Mouse (Mus musculus): ENCODE measurements around the gene Nr2c2ap.

Nr2c2ap gene

DNA sequence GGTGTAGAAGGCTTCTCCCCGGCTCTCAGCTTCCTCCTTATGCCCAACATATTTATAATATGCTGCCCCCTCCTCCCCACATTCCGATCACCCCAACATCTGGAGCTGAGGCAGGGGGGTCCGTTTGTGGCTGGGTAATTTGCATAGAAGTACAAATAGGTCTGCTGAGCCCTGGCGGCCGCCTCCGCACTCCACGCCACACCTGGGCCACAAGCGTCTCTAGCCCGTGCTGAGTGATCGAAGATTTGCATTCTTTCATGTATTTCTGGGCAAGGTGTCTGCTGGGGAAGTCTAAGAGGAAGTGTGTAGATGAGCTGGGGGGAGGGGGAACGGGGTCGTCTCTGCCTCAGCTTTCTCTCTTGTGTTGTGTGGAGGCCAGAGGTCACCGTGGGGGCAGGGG is 28.9 kb downstream of the Nr2c2ap start:
- no peak for DNase-seq (ENCODE audit: low spot score in 2 of 2)

DNA sequence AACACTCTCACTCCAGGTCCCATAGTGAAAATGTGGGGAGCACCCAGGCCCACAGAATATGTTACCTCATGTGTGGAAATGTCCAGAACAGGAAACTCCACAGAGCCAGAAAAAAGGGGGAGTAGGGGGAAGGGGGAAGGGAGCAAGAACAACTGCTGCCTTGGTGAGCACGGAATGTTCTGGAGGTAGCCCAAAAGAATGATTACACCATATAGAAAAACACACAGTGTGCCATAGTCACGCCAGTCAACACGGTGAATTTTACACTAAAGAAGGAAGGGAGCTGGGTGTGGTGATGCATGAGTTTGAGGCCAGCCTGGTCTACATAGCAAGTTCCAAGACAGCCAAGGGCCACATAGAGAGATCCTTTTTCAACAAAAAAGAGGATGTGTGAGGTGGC is 32.2 kb downstream of the Nr2c2ap start:
- no peak for DNase-seq (ENCODE audit: low spot score in 2 of 2)

- DNase-seq (ENCODE audit: low spot score in 2 of 2): peak; percentile 57 to 81
These were observed 35.5 kb downstream of the Nr2c2ap start for GRCm38 (mm10) chr8:70166504-70167110.

- no peak for DNase-seq (ENCODE audit: low spot score in 2 of 2)
These were observed 39.0 kb downstream of the Nr2c2ap start for GRCm38 (mm10) chr8:70170116-70170515.

DNA sequence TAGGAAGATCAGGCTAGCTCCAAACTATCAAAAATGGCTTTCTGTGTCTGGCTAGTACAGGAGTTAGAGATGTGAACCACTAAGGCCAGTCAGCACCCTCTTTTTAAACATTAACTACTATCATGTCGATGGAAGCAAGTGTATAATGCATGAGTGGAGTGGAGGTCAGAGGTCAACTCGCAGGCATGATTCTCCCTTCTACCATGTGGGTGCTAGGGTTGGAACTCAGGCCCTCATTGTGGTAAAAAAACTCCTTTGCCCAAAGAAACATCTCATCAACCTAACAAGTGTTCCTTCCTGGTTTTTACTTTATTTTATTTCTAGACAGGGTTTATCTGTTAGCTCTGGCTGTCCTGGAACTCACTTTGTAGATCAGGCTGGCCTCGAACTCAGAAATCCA is 39.6 kb downstream of the Nr2c2ap start:
- no peak for DNase-seq (ENCODE audit: low spot score in 2 of 2)

DNA sequence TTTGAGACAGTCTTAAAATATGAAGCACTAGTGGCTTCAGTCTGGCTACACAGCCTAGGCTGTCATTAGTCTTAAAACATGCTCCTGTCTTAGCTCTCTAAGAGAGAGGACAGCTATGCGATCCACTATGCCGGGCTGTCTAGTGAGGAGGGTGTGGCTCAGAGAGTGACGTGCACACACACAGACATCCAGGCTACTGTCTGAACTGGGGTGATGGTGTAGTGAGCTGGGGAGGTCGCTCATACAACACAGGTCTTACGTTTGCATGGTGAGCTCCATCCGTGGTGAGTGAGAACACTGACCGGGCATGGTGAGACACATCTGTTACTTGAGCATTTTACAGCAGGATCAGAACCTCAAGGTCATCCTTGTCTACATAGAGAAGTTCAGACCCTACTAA is 40.1 kb downstream of the Nr2c2ap start:
- DNase-seq (ENCODE audit: low spot score in 2 of 2): no peak

DNA sequence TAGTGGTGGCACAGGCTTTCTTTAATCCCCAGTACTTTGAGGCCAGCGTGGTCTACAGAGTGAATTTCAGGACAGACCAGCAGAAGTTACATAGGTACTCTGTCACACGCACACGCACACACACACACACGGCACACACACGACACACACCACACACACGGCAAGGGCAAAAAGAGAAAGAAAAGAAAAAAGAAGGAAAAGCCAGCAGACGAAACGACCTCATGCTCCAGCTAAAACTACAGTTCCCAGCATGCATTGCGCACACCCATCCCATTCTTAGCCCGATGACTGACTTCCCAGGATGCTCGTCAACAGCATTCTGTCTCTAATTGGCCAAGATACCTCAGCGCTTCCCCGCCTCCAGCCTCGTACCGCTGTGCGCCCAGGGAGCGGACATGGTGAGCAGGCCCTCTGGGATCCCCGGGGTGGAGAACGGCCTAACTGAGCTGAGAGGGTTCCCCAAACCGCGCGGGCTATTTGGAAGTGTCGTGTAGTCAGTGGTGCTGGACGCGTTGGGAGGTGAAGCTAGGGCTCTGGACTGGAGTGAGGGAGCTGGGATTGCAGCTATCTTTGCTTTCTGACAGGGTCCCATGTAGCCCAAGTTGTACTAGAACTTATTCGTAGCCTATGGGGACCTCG is 41.0 kb downstream of the Nr2c2ap start, which contains the start of gene Tmem161a:
Gene Tmem161a, plus strand, starts transcription at position 314 of the 639 bp plus-strand sequence.
- peak; percentile 85 to 91 for DNase-seq (ENCODE audit: low spot score in 2 of 2)

DNA sequence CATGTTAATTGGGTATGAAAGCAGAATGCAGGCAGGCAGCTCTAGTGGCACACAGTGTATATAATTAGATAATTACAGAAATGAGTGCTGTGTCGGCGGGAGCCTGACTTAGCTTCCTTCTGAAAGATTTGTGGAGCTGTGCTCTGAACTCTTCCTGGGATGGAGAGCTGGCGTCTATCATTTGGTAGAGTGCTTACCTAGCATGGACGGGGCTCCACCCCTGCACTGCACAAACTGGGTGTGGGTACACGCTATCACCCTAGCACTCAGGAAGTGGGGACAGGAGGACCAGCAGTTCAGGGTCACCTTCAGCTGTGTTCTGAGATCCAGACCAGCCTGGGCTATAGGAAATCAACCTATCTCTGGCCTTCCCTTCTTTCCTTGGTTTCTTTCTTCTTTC is 42.2 kb downstream of the Nr2c2ap start:
- DNase-seq (ENCODE audit: low spot score in 2 of 2): no peak

DNA sequence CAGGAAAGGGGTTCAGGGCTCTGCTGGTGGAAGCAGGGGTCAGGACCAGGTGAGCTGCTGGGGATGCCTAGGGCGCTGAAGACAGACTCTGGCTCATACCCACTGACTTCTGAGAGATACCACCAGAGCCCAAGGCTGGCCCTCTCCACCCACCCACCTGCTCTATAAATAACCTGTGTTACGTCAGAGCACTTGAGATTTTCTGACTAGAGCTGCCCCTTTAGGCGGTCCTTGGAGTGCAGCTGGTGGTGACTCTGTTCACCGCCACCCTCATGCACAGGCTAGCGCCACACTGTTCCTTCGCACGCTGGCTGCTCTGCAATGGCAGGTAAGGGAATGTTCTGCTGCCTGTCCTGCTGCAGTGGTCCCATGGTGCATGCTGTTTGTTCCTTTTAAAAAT is 42.9 kb downstream of the Nr2c2ap start:
- no peak for DNase-seq (ENCODE audit: low spot score in 2 of 2)

- no peak for DNase-seq (ENCODE audit: low spot score in 2 of 2)
These were observed 47.1 kb downstream of the Nr2c2ap start for GRCm38 (mm10) chr8:70178231-70178630.

- DNase-seq (ENCODE audit: low spot score in 2 of 2): no peak
These were observed 47.9 kb downstream of the Nr2c2ap start for GRCm38 (mm10) chr8:70179082-70179481.

DNA sequence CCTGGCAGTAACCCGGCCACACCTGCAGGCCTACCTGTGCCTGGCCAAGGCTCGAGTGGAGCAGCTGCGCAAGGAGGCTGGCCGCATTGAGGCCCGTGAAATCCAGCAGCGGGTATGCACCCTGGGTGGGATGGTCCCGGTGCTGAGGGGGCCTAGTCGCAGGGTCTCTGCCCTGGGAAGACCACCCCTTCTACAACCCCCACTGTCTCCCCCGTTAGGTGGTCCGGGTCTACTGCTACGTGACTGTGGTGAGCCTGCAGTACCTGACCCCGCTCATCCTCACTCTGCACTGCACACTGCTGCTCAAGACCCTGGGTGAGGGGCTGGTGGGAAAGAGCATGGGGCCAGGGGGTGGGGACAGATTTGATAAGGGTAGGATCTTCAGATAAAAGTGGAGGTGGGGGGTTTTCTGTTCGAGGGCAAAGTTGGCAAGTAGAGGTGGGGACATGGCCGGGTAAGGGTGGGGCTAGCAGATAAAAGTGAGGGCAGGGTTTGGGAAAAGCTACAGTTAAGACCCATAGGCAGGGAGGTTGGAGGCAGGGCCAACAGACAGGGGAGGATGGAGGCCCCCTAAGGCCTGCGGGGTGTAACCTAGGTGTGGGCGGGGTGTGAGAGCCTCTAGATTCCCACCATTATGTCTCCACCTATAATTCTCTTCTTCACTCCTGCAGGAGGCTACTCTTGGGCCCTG is 50.2 kb downstream of the Nr2c2ap start:
- no peak for DNase-seq (ENCODE audit: low spot score in 2 of 2)

GRCm38 (mm10) chr8:70181903-70182252 is 50.7 kb downstream of the Nr2c2ap start:
- no peak for DNase-seq (ENCODE audit: low spot score in 2 of 2)

GRCm38 (mm10) chr8:70183194-70183593 is 52.1 kb downstream of the Nr2c2ap start:
- no peak for DNase-seq (ENCODE audit: low spot score in 2 of 2)
